Mouse (Mus musculus) midbrain, embryonic 16.5 days (tissue): Measurements from ENCODE around the gene Apln. TPM values are rescaled to one million over a fixed set of nuclear protein-coding genes. Genes with fewer than 3 reads are reported as not detected.

Experiments
- ATAC-seq: fragments of 200-750 bp; cut with Nextera tagmentation; 2 replicates; pipeline ENCODE4 v1.8.0; 2017; ENCODE audit warnings: moderate TSS enrichment
- H3K27ac ChIP-seq: fragments of 300-500 bp; sonication (generic); 2 replicates; pipeline ENCODE4 v1.5.1; 2014; ENCODE audit warnings: mild to moderate bottlenecking, low read length, mixed read lengths
- H3K27me3 ChIP-seq: fragments of 300-500 bp; sonication (generic); 2 replicates; pipeline ENCODE4 v1.6.1; 2014; ENCODE audit warnings: low read depth, low read length, mixed read lengths; ENCODE audit not compliant: control insufficient read depth, insufficient read depth
- H3K36me3 ChIP-seq: fragments of 300-500 bp; sonication (generic); 2 replicates; pipeline ENCODE4 v1.6.1; 2014; ENCODE audit warnings: mild to moderate bottlenecking, low read length, moderate library complexity, mixed read lengths; ENCODE audit not compliant: control insufficient read depth, insufficient read depth
- H3K4me1 ChIP-seq: fragments of 300-500 bp; sonication (generic); 2 replicates; pipeline ENCODE4 v1.6.1; 2014; ENCODE audit warnings: mild to moderate bottlenecking, low read length, mixed read lengths; ENCODE audit not compliant: control insufficient read depth, insufficient read depth
- H3K4me2 ChIP-seq: fragments of 300-500 bp; sonication (generic); 2 replicates; pipeline ENCODE4 v1.6.1; 2014; ENCODE audit warnings: mild to moderate bottlenecking, low read length, mixed read lengths
- H3K4me3 ChIP-seq: fragments of 300-500 bp; sonication (generic); 2 replicates; pipeline ENCODE4 v1.5.1; 2014; ENCODE audit warnings: low read depth, mild to moderate bottlenecking, low read length, moderate library complexity, mixed read lengths
- H3K9ac ChIP-seq: fragments of 300-500 bp; sonication (generic); 2 replicates; pipeline ENCODE4 v1.6.1; 2014; ENCODE audit warnings: low read depth, low read length, mixed read lengths
- H3K9me3 ChIP-seq: fragments of 300-500 bp; sonication (generic); replicated peaks from 2 replicates; pipeline ENCODE4 v1.6.1; 2014; ENCODE audit warnings: mild to moderate bottlenecking, low read length, mixed read lengths; ENCODE audit not compliant: control insufficient read depth, poor library complexity, severe bottlenecking
- WGBS: fragments of 180-500 bp; shearing (Covaris S2); extraction: QIAGEN DNeasy Blood & Tissue Kit; methylation state at CpG from one replicate; pipeline ENCODE4 v1.1.7; 2014; 5-methylcytosine and 5-hydroxymethylcytosine counted together
- polyA plus RNA-seq: library from polyadenylated mRNA; unstranded; fragments of >200 nt; fragmentation: Nextera tagmentation; extraction: Ambion mirVana; gene quantifications from 2 replicates; pipeline ENCODE4 v1.2.1, GENCODE M21; 2015

Apln gene
- polyA plus RNA-seq = 4.5 and 4.6 TPM in 2 replicates

GRCm38 (mm10) chrX:48034144-48035113, at the start of gene Apln:
Gene Apln, minus strand, starts transcription at chrX:48034853.
- Histone ChIP-seq H3K4me3 (peak within 1 kb of the TSS; percentile 53), H3K27ac (no peak within 1 kb of the TSS), H3K27me3 (peaks cover 2% of the 10 kb centered on the region), H3K9ac (peak within 1 kb of the TSS; percentile 60), H3K4me1 (peaks cover 3% of the 10 kb centered on the region; the same call in 1 of the 2 replicates), H3K36me3 (no peaks in the 10 kb centered on the region), H3K4me2 (peak within 1 kb of the TSS; percentile 82), H3K9me3 (no peaks in the 10 kb centered on the region)
- WGBS = 23% methylated on average over 37 of the region's 73 CpGs
- peak; percentile 82 for ATAC-seq

DNA sequence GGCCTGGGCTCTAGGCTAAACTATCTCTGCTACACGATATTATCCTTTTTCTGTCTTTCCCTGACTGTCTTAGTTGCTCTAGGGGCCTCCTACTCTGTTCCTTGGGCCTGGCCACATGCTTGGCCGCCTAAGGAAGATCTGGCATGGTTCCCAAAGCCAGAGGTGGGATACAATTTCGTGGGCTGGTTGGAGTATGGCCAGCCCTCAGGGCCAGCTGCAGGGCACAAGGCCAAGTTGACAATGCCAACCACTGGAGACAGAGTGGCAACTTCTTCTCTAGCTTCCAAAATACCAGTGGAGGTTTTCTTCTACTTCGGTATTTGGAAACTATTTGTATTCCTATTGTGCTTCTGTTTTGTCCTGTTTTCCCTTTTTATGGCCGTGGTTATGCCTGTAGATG, 47.7 kb upstream of the Apln start:
- Histone ChIP-seq H3K9ac (no peak overlapping the region), H3K27me3 (no peaks in the 10 kb centered on the region), H3K36me3 (no peaks in the 10 kb centered on the region), H3K4me3 (no peak overlapping the region), H3K4me2 (no peak overlapping the region), H3K9me3 (no peaks in the 10 kb centered on the region), H3K27ac (no peak overlapping the region), H3K4me1 (no peaks in the 10 kb centered on the region)
- whole genome bisulfite sequencing = 61% methylated on average over 5 of the region's 5 CpGs
- ATAC-seq = no peak

GRCm38 (mm10) chrX:48076806-48077425, 42.3 kb upstream of the Apln start:
- Histone ChIP-seq H3K9me3 (no peaks in the 10 kb centered on the region), H3K9ac (no peak overlapping the region), H3K4me3 (no peak overlapping the region), H3K4me2 (no peak overlapping the region), H3K36me3 (no peaks in the 10 kb centered on the region), H3K27ac (no peak overlapping the region), H3K4me1 (no peaks in the 10 kb centered on the region), H3K27me3 (no peaks in the 10 kb centered on the region; the same call in none of the 2 replicates)
- no peak for ATAC-seq
- WGBS = 87% methylated on average over 4 of the region's 4 CpGs

GRCm38 (mm10) chrX:48074691-48075090, 40.0 kb upstream of the Apln start:
- no peaks in the 10 kb centered on the region; the same call in none of the 2 replicates for H3K27me3 ChIP-seq
- H3K4me1 ChIP-seq = no peaks in the 10 kb centered on the region
- no peaks in the 10 kb centered on the region for H3K9me3 ChIP-seq
- no peak overlapping the region for H3K9ac ChIP-seq
- no peak overlapping the region for H3K4me3 ChIP-seq
- no peak overlapping the region for H3K4me2 ChIP-seq
- no peak for ATAC-seq
- 78% methylated on average over 3 of the region's 3 CpGs for WGBS
- H3K36me3 ChIP-seq = no peaks in the 10 kb centered on the region
- H3K27ac ChIP-seq = no peak overlapping the region

DNA sequence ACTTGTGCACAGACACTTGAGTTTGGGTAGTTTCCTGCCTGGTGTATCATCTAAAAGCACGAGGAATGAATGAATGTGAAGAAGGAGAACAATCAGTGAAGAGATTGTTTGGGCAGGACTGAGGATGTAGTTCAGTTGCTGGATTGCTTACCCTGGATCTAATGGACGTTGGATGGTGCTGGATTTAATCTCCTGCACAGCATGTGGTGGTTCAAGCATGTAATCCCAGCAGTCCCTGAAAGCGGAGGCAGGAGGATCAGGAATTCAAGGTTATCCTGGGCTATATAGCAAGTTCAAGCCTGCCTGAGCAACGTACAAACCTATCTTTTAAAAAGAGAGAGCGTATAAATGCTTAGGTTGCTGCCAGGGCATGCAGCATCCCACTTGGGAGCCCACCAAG, 37.7 kb upstream of the Apln start:
- Histone ChIP-seq H3K4me2 (no peak overlapping the region), H3K36me3 (no peaks in the 10 kb centered on the region), H3K27me3 (no peaks in the 10 kb centered on the region; the same call in none of the 2 replicates), H3K27ac (no peak overlapping the region), H3K9ac (no peak overlapping the region), H3K4me1 (no peaks in the 10 kb centered on the region), H3K9me3 (no peaks in the 10 kb centered on the region), H3K4me3 (no peak overlapping the region)
- WGBS = 23% methylated on average over 5 of the region's 5 CpGs
- no peak for ATAC-seq

- no peaks in the 10 kb centered on the region for H3K36me3 ChIP-seq
- no peak for ATAC-seq
- no peaks in the 10 kb centered on the region; the same call in none of the 2 replicates for H3K27me3 ChIP-seq
- H3K9me3 ChIP-seq = no peaks in the 10 kb centered on the region
- no peak overlapping the region for H3K9ac ChIP-seq
- H3K27ac ChIP-seq = no peak overlapping the region
- H3K4me3 ChIP-seq = no peak overlapping the region
- WGBS = 21% methylated on average over 3 of the region's 3 CpGs
- no peak overlapping the region for H3K4me2 ChIP-seq
- no peaks in the 10 kb centered on the region for H3K4me1 ChIP-seq
Observed at GRCm38 (mm10) chrX:48071961-48072360, 37.3 kb upstream of the Apln start.

DNA sequence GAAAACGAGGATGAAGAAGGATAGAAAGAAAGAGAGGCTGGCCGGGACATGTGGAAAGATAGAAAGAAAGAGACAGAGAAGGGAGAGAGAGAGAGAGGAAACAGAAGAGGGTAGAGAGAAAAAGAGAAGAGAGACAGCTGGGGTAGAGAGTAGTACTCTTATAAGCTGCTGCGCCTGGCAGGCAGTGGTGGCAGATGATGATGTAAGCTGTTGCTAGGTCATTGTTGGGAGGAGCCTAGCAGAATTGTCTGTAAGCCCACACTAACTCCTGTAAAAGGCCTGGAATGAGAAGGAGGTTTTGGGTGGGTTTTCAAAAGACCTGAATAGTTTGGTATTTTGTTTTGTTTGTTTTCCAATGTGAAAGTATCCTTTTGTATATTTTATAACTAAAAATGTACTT, 32.2 kb upstream of the Apln start:
- ATAC-seq = no peak
- Histone ChIP-seq H3K27ac (no peak overlapping the region), H3K27me3 (no peaks in the 10 kb centered on the region; the same call in 1 of the 2 replicates), H3K9ac (no peak overlapping the region), H3K4me3 (no peak overlapping the region), H3K4me2 (no peak overlapping the region), H3K9me3 (no peaks in the 10 kb centered on the region), H3K36me3 (no peaks in the 10 kb centered on the region), H3K4me1 (no peaks in the 10 kb centered on the region)
- 79% methylated on average over 3 of the region's 3 CpGs for WGBS

- ATAC-seq = no peak
- no peak overlapping the region for H3K9ac ChIP-seq
- no peaks in the 10 kb centered on the region for H3K9me3 ChIP-seq
- no peaks in the 10 kb centered on the region for H3K36me3 ChIP-seq
- H3K27ac ChIP-seq = no peak overlapping the region
- no peaks in the 10 kb centered on the region for H3K4me1 ChIP-seq
- H3K4me3 ChIP-seq = no peak overlapping the region
- no peaks in the 10 kb centered on the region for H3K27me3 ChIP-seq
- 29% methylated on average over 5 of the region's 5 CpGs for WGBS
- no peak overlapping the region for H3K4me2 ChIP-seq
Observed at GRCm38 (mm10) chrX:48064166-48064853, 29.7 kb upstream of the Apln start.
